Mouse (Mus musculus): ENCODE measurements around the gene Slc38a6. TPM values are rescaled to one million over a fixed set of nuclear protein-coding genes. Genes with fewer than 3 reads are reported as not detected.

The Slc38a6 gene
- polyA plus RNA-seq, 1 experiment from 2014 or later, result 9.5 TPM

GRCm38 (mm10) chr12:73345157-73345556 is 58.6 kb downstream of the Slc38a6 start:
- no peaks in the 10 kb centered on the region for H3K27me3 ChIP-seq
- ATAC-seq (ENCODE audit: low FRiP score, low read depth), result no peak
- H3K36me3 ChIP-seq, result peaks cover 6% of the 10 kb centered on the region; the same call in 1 of the 2 replicates
- no peak overlapping the region for H3K4me3 ChIP-seq
- WGBS, result 73% methylated on average over 12 of the region's 12 CpGs
- H3K9me3 ChIP-seq, result no peaks in the 10 kb centered on the region
- no peak overlapping the region for H3K27ac ChIP-seq (replicated peaks)
- no peak overlapping the region for H3K4me2 ChIP-seq (replicated peaks)
- no peak overlapping the region for H3K9ac ChIP-seq (replicated peaks)
- H3K4me1 ChIP-seq, result peaks cover 11% of the 10 kb centered on the region

DNA sequence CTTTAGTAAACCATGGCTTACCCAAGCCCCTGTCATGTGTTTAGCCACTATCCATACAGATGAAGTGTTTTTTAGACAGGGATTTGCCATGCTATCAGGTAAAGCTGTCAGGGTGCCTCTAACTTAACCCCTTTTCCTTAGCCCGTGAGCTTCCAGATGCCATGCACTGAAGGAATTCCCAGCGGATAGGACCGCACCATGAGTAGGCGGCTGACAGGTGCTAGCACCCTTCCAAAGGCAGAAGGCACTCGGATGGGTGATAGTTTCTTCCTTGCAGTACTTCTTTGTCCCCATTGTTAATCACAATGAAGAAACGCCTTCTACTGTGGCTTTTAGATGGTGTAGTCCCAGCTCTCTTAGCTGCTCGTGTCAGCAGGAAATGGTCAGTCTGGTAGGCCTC is 60.6 kb downstream of the Slc38a6 start:
- WGBS, result 89% methylated on average over 7 of the region's 7 CpGs
- Histone ChIP-seq H3K4me2 (replicated peaks) (no peak overlapping the region), H3K9me3 (no peaks in the 10 kb centered on the region), H3K27me3 (no peaks in the 10 kb centered on the region), H3K27ac (replicated peaks) (no peak overlapping the region), H3K36me3 (peaks cover 6% of the 10 kb centered on the region; the same call in 1 of the 2 replicates), H3K4me1 (no peaks in the 10 kb centered on the region), H3K9ac (replicated peaks) (no peak overlapping the region), H3K4me3 (no peak overlapping the region)
- ATAC-seq (ENCODE audit: low FRiP score, low read depth), result no peak

GRCm38 (mm10) chr12:73350466-73350865 is 63.9 kb downstream of the Slc38a6 start:
- 57% methylated on average over 7 of the region's 7 CpGs for WGBS

GRCm38 (mm10) chr12:73350982-73351381 is 64.4 kb downstream of the Slc38a6 start:
- H3K9me3 ChIP-seq, result no peaks in the 10 kb centered on the region
- H3K36me3 ChIP-seq, result 0 out of 2 replicates have a peak, but pooled peaks cover 1% of the 10 kb centered on the region
- H3K27ac ChIP-seq (replicated peaks), result no peak overlapping the region
- H3K9ac ChIP-seq (replicated peaks), result no peak overlapping the region
- H3K4me1 ChIP-seq, result peaks cover 6% of the 10 kb centered on the region
- no peak overlapping the region for H3K4me2 ChIP-seq (replicated peaks)
- 34% methylated on average over 9 of the region's 9 CpGs for WGBS
- H3K27me3 ChIP-seq, result no peaks in the 10 kb centered on the region
- ATAC-seq (ENCODE audit: low FRiP score, low read depth), result no peak
- no peak overlapping the region for H3K4me3 ChIP-seq

More at GRCm38 (mm10) chr12:73350466-73350865, 63.9 kb downstream of the Slc38a6 start:
- H3K4me3 ChIP-seq, result no peak overlapping the region
- H3K9ac ChIP-seq (replicated peaks), result no peak overlapping the region
- no peaks in the 10 kb centered on the region for H3K9me3 ChIP-seq
- H3K4me1 ChIP-seq, result peaks cover 6% of the 10 kb centered on the region
- no peak overlapping the region for H3K27ac ChIP-seq (replicated peaks)
- H3K4me2 ChIP-seq (replicated peaks), result no peak overlapping the region
- ATAC-seq (ENCODE audit: low FRiP score, low read depth), result no peak
- H3K36me3 ChIP-seq, result no peaks in the 10 kb centered on the region
- no peaks in the 10 kb centered on the region for H3K27me3 ChIP-seq

- 0 out of 2 replicates have a peak, but pooled peaks cover 2% of the 10 kb centered on the region for H3K36me3 ChIP-seq
- H3K9me3 ChIP-seq, result no peaks in the 10 kb centered on the region
- no peak overlapping the region for H3K27ac ChIP-seq (replicated peaks)
- 79% methylated on average over 14 of the region's 14 CpGs for WGBS
- H3K9ac ChIP-seq (replicated peaks), result no peak overlapping the region
- peaks cover 6% of the 10 kb centered on the region for H3K4me1 ChIP-seq
- H3K27me3 ChIP-seq, result no peaks in the 10 kb centered on the region
- H3K4me3 ChIP-seq, result no peak overlapping the region
- H3K4me2 ChIP-seq (replicated peaks), result no peak overlapping the region
- ATAC-seq (ENCODE audit: low FRiP score, low read depth), result no peak
These were observed 65.2 kb downstream of the Slc38a6 start for GRCm38 (mm10) chr12:73351746-73352145.

DNA sequence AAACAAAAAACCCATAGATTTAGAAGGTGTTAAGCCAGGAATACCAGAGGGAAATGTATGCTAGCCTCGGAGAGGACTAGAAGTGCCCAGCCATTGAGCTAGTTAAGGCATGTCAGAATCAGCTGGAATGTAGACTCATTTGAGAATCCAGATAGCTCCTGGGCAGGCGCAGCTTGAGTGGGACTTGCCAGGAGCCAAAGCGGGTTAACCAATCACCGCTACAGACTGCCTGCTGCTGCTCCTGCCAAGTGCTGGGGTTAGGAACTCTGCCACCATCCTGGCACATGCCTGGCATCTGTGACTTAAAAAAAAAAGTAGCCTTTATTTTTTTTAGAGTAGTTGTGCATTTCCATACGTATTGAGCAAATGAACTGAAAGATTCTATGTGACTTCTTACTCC is 66.8 kb downstream of the Slc38a6 start:
- no peaks in the 10 kb centered on the region for H3K27me3 ChIP-seq
- no peak overlapping the region for H3K4me3 ChIP-seq
- H3K9ac ChIP-seq (replicated peaks), result no peak overlapping the region
- no peak overlapping the region for H3K27ac ChIP-seq (replicated peaks)
- peaks cover 6% of the 10 kb centered on the region for H3K4me1 ChIP-seq
- H3K4me2 ChIP-seq (replicated peaks), result no peak overlapping the region
- 94% methylated on average over 5 of the region's 5 CpGs for WGBS
- ATAC-seq (ENCODE audit: low FRiP score, low read depth), result no peak
- 0 out of 2 replicates have a peak, but pooled peaks cover 2% of the 10 kb centered on the region for H3K36me3 ChIP-seq
- H3K9me3 ChIP-seq, result no peaks in the 10 kb centered on the region

- no peak overlapping the region for H3K4me2 ChIP-seq (replicated peaks)
- no peaks in the 10 kb centered on the region for H3K27me3 ChIP-seq
- no peak overlapping the region for H3K4me3 ChIP-seq
- H3K9me3 ChIP-seq, result no peaks in the 10 kb centered on the region
- H3K9ac ChIP-seq (replicated peaks), result no peak overlapping the region
- 75% methylated on average over 4 of the region's 4 CpGs for WGBS
- peaks cover 6% of the 10 kb centered on the region for H3K4me1 ChIP-seq
- H3K36me3 ChIP-seq, result 0 out of 2 replicates have a peak, but pooled peaks cover 2% of the 10 kb centered on the region
- H3K27ac ChIP-seq (replicated peaks), result no peak overlapping the region
- ATAC-seq (ENCODE audit: low FRiP score, low read depth), result no peak
These were observed 67.9 kb downstream of the Slc38a6 start for GRCm38 (mm10) chr12:73354521-73354920.

- Histone ChIP-seq H3K9me3 (no peaks in the 10 kb centered on the region), H3K4me2 (replicated peaks) (no peak overlapping the region), H3K36me3 (0 out of 2 replicates have a peak, but pooled peaks cover 2% of the 10 kb centered on the region), H3K9ac (replicated peaks) (no peak overlapping the region), H3K4me3 (no peak overlapping the region), H3K4me1 (peaks cover 6% of the 10 kb centered on the region), H3K27me3 (no peaks in the 10 kb centered on the region), H3K27ac (replicated peaks) (no peak overlapping the region)
- WGBS, result 77% methylated on average over 14 of the region's 14 CpGs
- no peak for ATAC-seq (ENCODE audit: low FRiP score, low read depth)
These were observed 68.7 kb downstream of the Slc38a6 start for GRCm38 (mm10) chr12:73355084-73355775.

DNA sequence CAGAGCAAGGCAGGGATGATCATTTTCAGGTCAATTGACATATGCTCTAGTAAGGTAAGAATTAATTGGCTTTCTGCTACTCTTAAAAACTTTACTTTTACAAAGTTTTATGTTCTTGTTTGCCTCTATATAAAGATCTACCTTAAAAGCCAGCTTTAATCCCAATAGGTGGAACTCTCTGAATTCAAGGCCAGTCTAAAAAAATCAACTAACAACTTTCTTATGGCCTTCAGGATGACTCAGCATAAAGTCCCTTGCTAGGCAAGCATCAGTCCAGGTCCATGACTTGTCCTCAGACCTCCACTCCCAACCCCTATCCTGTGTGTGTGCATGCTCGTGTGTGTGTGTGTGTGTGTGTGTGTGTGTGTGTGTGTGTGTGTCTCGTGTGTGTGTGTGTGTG is 70.1 kb downstream of the Slc38a6 start:
- Histone ChIP-seq H3K27ac (replicated peaks) (no peak overlapping the region), H3K27me3 (no peaks in the 10 kb centered on the region), H3K4me3 (no peak overlapping the region), H3K4me2 (replicated peaks) (no peak overlapping the region), H3K36me3 (0 out of 2 replicates have a peak, but pooled peaks cover 2% of the 10 kb centered on the region), H3K9me3 (no peaks in the 10 kb centered on the region), H3K9ac (replicated peaks) (no peak overlapping the region), H3K4me1 (peaks cover 6% of the 10 kb centered on the region)
- 71% methylated on average over 2 of the region's 2 CpGs for WGBS
- ATAC-seq (ENCODE audit: low FRiP score, low read depth), result no peak

DNA sequence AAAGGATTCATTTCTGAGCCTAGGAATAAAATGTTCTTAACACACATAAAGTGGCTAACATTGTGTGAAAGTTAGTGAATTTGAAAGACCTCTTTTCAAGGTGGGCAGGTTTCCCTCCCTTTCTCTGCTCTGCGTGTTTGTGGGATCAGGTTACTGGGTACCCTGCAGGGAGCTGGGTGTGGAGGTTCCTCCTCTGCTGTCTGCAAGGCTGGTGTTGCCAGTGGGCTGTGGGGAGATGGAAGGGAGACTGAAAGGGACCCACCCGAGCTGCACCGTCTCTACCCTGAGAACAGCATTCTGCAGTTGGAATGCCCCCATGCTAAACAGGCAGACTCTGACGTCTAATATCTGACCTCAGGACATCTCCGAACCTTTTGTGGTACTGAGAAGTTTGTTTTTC is 70.7 kb downstream of the Slc38a6 start:
- Histone ChIP-seq H3K4me2 (replicated peaks) (no peak overlapping the region), H3K4me3 (no peak overlapping the region), H3K9me3 (no peaks in the 10 kb centered on the region), H3K27me3 (no peaks in the 10 kb centered on the region), H3K36me3 (0 out of 2 replicates have a peak, but pooled peaks cover 2% of the 10 kb centered on the region), H3K9ac (replicated peaks) (no peak overlapping the region), H3K27ac (replicated peaks) (no peak overlapping the region), H3K4me1 (peaks cover 6% of the 10 kb centered on the region)
- 62% methylated on average over 5 of the region's 5 CpGs for WGBS
- ATAC-seq (ENCODE audit: low FRiP score, low read depth), result no peak

DNA sequence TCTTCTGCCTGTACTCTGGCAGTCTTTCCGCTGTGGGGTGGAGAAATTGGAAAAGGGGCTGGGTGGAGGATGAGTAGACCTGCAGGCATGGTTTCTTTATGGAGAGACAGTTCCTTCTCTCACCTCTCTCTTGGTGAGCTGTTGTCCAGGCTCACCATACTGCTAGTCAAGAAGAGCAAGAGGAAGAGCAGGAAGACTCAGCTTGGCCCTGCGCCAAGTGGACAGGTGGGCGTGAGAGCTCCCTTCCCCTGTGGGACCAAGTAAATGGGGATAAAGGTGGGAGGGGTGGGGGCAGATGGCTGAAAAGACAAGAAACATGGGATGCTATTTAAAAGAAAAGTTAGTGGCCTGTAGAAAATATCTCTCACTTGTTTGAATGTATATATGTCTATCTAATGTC is 71.2 kb downstream of the Slc38a6 start:
- H3K27ac ChIP-seq (replicated peaks), result no peak overlapping the region
- ATAC-seq (ENCODE audit: low FRiP score, low read depth), result no peak
- no peak overlapping the region for H3K9ac ChIP-seq (replicated peaks)
- no peaks in the 10 kb centered on the region for H3K9me3 ChIP-seq
- peaks cover 6% of the 10 kb centered on the region for H3K4me1 ChIP-seq
- 96% methylated on average over 3 of the region's 3 CpGs for WGBS
- H3K36me3 ChIP-seq, result 0 out of 2 replicates have a peak, but pooled peaks cover 2% of the 10 kb centered on the region
- no peaks in the 10 kb centered on the region for H3K27me3 ChIP-seq
- H3K4me3 ChIP-seq, result no peak overlapping the region
- H3K4me2 ChIP-seq (replicated peaks), result no peak overlapping the region

DNA sequence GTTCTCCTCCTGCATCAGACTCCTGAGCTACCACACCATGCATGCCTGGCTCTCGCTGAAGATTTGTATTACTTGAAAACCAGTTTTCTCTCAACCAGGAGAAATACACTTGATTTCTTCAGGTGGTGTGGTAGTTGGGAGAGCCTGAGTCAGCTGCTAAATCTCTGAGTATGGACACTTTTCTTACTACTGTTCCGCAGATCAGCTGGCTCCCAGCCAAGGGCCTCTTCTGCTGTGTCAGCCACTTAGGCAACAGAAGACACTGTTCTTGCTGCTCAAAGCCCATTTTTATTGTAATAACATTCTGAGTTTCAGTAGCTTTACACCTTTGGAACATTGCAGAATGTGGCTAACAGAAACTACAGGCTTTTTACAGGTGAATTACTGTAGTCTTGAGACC is 72.1 kb downstream of the Slc38a6 start:
- Histone ChIP-seq H3K4me1 (peaks cover 6% of the 10 kb centered on the region), H3K27me3 (no peaks in the 10 kb centered on the region), H3K27ac (replicated peaks) (no peak overlapping the region), H3K9me3 (no peaks in the 10 kb centered on the region), H3K9ac (replicated peaks) (no peak overlapping the region), H3K36me3 (0 out of 2 replicates have a peak, but pooled peaks cover 2% of the 10 kb centered on the region), H3K4me3 (no peak overlapping the region), H3K4me2 (replicated peaks) (no peak overlapping the region)
- 92% methylated on average over 2 of the region's 2 CpGs for WGBS
- no peak for ATAC-seq (ENCODE audit: low FRiP score, low read depth)
